Mouse (Mus musculus) MEL (cell line): Measurements from ENCODE around the gene Rbm38. TPM values are rescaled to one million over a fixed set of nuclear protein-coding genes. Genes with fewer than 3 reads are reported as not detected.
A peak's percentile ranks its signal among the peaks of the same experiment; 100 is the strongest.

Experiments
- DNase-seq: peaks from one replicate; pipeline ENCODE4 v3.0.0; 2011; ENCODE audit warnings: low read depth, low spot score
- H3K27ac ChIP-seq: 2 replicates; pipeline ENCODE4 v1.5.1; 2012; ENCODE audit warnings: low read depth, mild to moderate bottlenecking, control low read depth, low read length, moderate library complexity; ENCODE audit not compliant: control insufficient read depth
- H3K27me3 ChIP-seq, 2 experiments: fragments of 150-350 bp in 1 of 2; sonication (generic) in 1 of 2; 2 replicates each; pipeline ENCODE4 v1.6.1; 2012; ENCODE audit warnings: low read length in 2 of 2, mild to moderate bottlenecking in 2 of 2, improper control_type of control experiment in 1 of 2, moderate library complexity in 1 of 2; ENCODE audit not compliant: insufficient read depth in 2 of 2, control insufficient read depth in 1 of 2
- H3K36me3 ChIP-seq, 2 experiments: 2 replicates each; pipeline ENCODE4 v1.6.1; 2012 to 2014; ENCODE audit warnings: low read length in 2 of 2, improper control_type of control experiment in 1 of 2, inconsistent platforms in 1 of 2, mild to moderate bottlenecking in 1 of 2; ENCODE audit not compliant: insufficient read depth in 2 of 2, control insufficient read depth in 1 of 2
- H3K4me1 ChIP-seq, 2 experiments: fragments of 150-350 bp in 1 of 2; sonication (generic) in 1 of 2; 2 replicates each; pipeline ENCODE4 v1.6.1; 2012; ENCODE audit warnings: low read length in 2 of 2, improper control_type of control experiment in 1 of 2, mild to moderate bottlenecking in 1 of 2; ENCODE audit not compliant: insufficient read depth in 2 of 2, control insufficient read depth in 1 of 2
- H3K4me3 ChIP-seq, 2 experiments: fragments of 150-350 bp in 1 of 2; sonication (generic) in 1 of 2; 2 replicates each; pipeline ENCODE4 v1.5.1; 2012; ENCODE audit warnings: low read depth in 2 of 2, low read length in 2 of 2, mild to moderate bottlenecking in 2 of 2, moderate library complexity in 2 of 2, control low read depth in 1 of 2, improper control_type of control experiment in 1 of 2; ENCODE audit not compliant: control insufficient read depth in 1 of 2, insufficient read depth in 1 of 2
- H3K79me2 ChIP-seq: 2 replicates; pipeline ENCODE4 v1.6.1; 2012; ENCODE audit warnings: mild to moderate bottlenecking, low read length, moderate library complexity; ENCODE audit not compliant: control insufficient read depth, poor library complexity, insufficient read depth
- H3K9ac ChIP-seq: 2 replicates; pipeline ENCODE4 v1.6.1; 2012; ENCODE audit warnings: low read depth, mild to moderate bottlenecking, control low read depth, low read length, moderate library complexity; ENCODE audit not compliant: control insufficient read depth, poor library complexity, severe bottlenecking
- H3K9me3 ChIP-seq: fragments of 150-350 bp; sonication (generic); replicated peaks from 2 replicates; pipeline ENCODE4 v1.6.1; 2012; ENCODE audit warnings: mild to moderate bottlenecking, low read length, improper control_type of control experiment, moderate library complexity; ENCODE audit not compliant: insufficient read depth
- CHD2 ChIP-seq: IDR thresholded peaks from 2 replicates; pipeline ENCODE4 v1.6.1; 2011; ENCODE audit warnings: low read length, improper control_type of control experiment
- CTCF ChIP-seq, 3 experiments: IDR thresholded peaks in 2 of 3; conservative IDR thresholded peaks in 1 of 3; 2 replicates each; pipeline ENCODE4 v1.5.1; 2011 to 2012; ENCODE audit warnings: low read length in 3 of 3, low read depth in 2 of 3, mild to moderate bottlenecking in 2 of 3, improper control_type of control experiment in 1 of 3, inconsistent platforms in 1 of 3, mixed read lengths in 1 of 3, moderate library complexity in 1 of 3; ENCODE audit not compliant: control insufficient read depth in 1 of 3, insufficient read depth in 1 of 3, poor library complexity in 1 of 3, severe bottlenecking in 1 of 3
- E2F4 ChIP-seq: IDR thresholded peaks from 2 replicates; pipeline ENCODE4 v1.6.1; 2011; ENCODE audit warnings: low read depth, low read length, improper control_type of control experiment, borderline replicate concordance
- EP300 ChIP-seq, 2 experiments: IDR thresholded peaks; 2 replicates each; pipeline ENCODE4 v1.6.1; 2011; ENCODE audit warnings: improper control_type of control experiment in 2 of 2, low read length in 2 of 2, low read depth in 1 of 2, mild to moderate bottlenecking in 1 of 2
- GABPA ChIP-seq: IDR thresholded peaks from 2 replicates; pipeline ENCODE4 v1.6.1; 2012; ENCODE audit warnings: low read depth, mild to moderate bottlenecking, inconsistent platforms, low read length, improper control_type of control experiment, moderate library complexity
- MAX ChIP-seq: IDR thresholded peaks from 2 replicates; pipeline ENCODE4 v1.6.1; 2011; ENCODE audit warnings: low read length, improper control_type of control experiment
- MEF2A ChIP-seq: IDR thresholded peaks from 2 replicates; pipeline ENCODE4 v1.6.1; 2014; ENCODE audit warnings: low read depth, mild to moderate bottlenecking, inconsistent platforms, low read length, improper control_type of control experiment; ENCODE audit not compliant: poor library complexity, insufficient replicate concordance, severe bottlenecking; ENCODE audit errors: extremely low read depth
- MYC ChIP-seq: IDR thresholded peaks from 2 replicates; pipeline ENCODE4 v1.6.1; 2011; ENCODE audit warnings: low read depth, mild to moderate bottlenecking, low read length, improper control_type of control experiment, moderate library complexity
- NRF1 ChIP-seq: IDR thresholded peaks from 2 replicates; pipeline ENCODE4 v1.6.1; 2014; ENCODE audit warnings: low read depth, mild to moderate bottlenecking, inconsistent platforms, low read length, improper control_type of control experiment, moderate library complexity; ENCODE audit not compliant: poor library complexity, insufficient read depth, severe bottlenecking
- POLR2A ChIP-seq, 2 experiments: IDR thresholded peaks; 2 replicates each; pipeline ENCODE4 v1.6.1; 2011 to 2012; ENCODE audit warnings: low read length in 2 of 2, mild to moderate bottlenecking in 2 of 2, control low read depth in 1 of 2, improper control_type of control experiment in 1 of 2, low read depth in 1 of 2, moderate library complexity in 1 of 2; ENCODE audit not compliant: control insufficient read depth in 1 of 2, insufficient read depth in 1 of 2, poor library complexity in 1 of 2
- RAD21 ChIP-seq: IDR thresholded peaks from 2 replicates; pipeline ENCODE4 v1.6.1; 2011; ENCODE audit warnings: mild to moderate bottlenecking, low read depth, low read length, improper control_type of control experiment
- SIN3A ChIP-seq: IDR thresholded peaks from 2 replicates; pipeline ENCODE4 v1.6.1; 2012; ENCODE audit warnings: low read length, improper control_type of control experiment, inconsistent platforms
- TBP ChIP-seq: IDR thresholded peaks from 2 replicates; pipeline ENCODE4 v1.8.0; 2011; ENCODE audit warnings: low read depth, low read length, improper control_type of control experiment
- UBTF ChIP-seq: IDR thresholded peaks from 2 replicates; pipeline ENCODE4 v1.6.1; 2012; ENCODE audit warnings: low read depth, mild to moderate bottlenecking, inconsistent platforms, low read length, improper control_type of control experiment, moderate library complexity, borderline replicate concordance; ENCODE audit not compliant: insufficient read depth
- USF1 ChIP-seq: IDR thresholded peaks from 2 replicates; pipeline ENCODE4 v1.6.1; 2014; ENCODE audit warnings: low read depth, mild to moderate bottlenecking, inconsistent platforms, low read length, improper control_type of control experiment, moderate library complexity
- polyA plus RNA-seq, 2 experiments: library from polyadenylated mRNA; stranded (reverse) in 1 of 2; unstranded in 1 of 2; fragments of >175 nt in 1 of 2; fragments of >200 nt in 1 of 2; gene quantifications; 2 replicates each; pipeline versions ENCODE4 v1.2.1 to v1.2.4; 2012; ENCODE audit warnings: low replicate concordance in 2 of 2, low read depth in 1 of 2; ENCODE audit not compliant: insufficient read length in 2 of 2, insufficient read depth in 1 of 2, missing spikeins in 1 of 2
- total RNA-seq: library from RNA; depleted of rRNA; stranded (reverse); fragments of 300-350 nt; gene quantifications from 2 replicates; pipeline ENCODE4 v1.2.3, GENCODE M21; 2012

Gene Rbm38
- total and polyA plus RNA-seq, 3 experiments: 39.0 to 207 TPM; not detected in 1

- Histone ChIP-seq H3K4me3 (peak overlapping the region; percentile 82 to 99), H3K36me3 (peaks cover 5 to 43% of the 10 kb centered on the region in 2 experiments; a peak in 3 of 4 replicates), H3K27ac (peak overlapping the region; percentile 24), H3K27me3 (no peaks in the 10 kb centered on the region), H3K9ac (peak overlapping the region; percentile 80), H3K9me3 (no peaks in the 10 kb centered on the region), H3K79me2 (peaks cover 50% of the 10 kb centered on the region), H3K4me1 (peaks cover 13 to 58% of the 10 kb centered on the region in 2 experiments)
- DNase-seq: peak; percentile 70
- TF ChIP-seq GABPA (no peak), MYC (0 out of 2 replicates have a peak, but pooled peaks have one; percentile 28), SIN3A (peak; percentile 72), CHD2 (peak; percentile 73), TBP (peak; percentile 0; the same call in 1 of the 2 replicates), UBTF (0 out of 2 replicates have a peak, but pooled peaks have one; percentile 25), RAD21 (no peak), CTCF (IDR thresholded peaks at IDR 0.05 in 2 of 3, conservative IDR thresholded peaks at IDR 0.05 in 1 of 3; ENCODE audit: control insufficient read depth in 1 of 3, insufficient read depth in 1 of 3, low read depth in 2 of 3, low read length in 3 of 3, poor library complexity in 1 of 3, severe bottlenecking in 1 of 3) (no peak), EP300 (IDR thresholded peaks at IDR 0.05; ENCODE audit: low read depth in 1 of 2, low read length in 2 of 2) (0 out of 4 replicates have a peak, but pooled peaks of 1 of the 2 experiments have one; percentile 12), NRF1 (0 out of 2 replicates have a peak, but pooled peaks have one; percentile 27), E2F4 (0 out of 2 replicates have a peak, but pooled peaks have one; percentile 36), POLR2A (IDR thresholded peaks at IDR 0.05; ENCODE audit: control insufficient read depth in 1 of 2, insufficient read depth in 1 of 2, low read depth in 1 of 2, low read length in 2 of 2, poor library complexity in 1 of 2) (no peak)
These were observed 1.9 kb downstream of the Rbm38 start for GRCm38 (mm10) chr2:173022056-173022681.

DNA sequence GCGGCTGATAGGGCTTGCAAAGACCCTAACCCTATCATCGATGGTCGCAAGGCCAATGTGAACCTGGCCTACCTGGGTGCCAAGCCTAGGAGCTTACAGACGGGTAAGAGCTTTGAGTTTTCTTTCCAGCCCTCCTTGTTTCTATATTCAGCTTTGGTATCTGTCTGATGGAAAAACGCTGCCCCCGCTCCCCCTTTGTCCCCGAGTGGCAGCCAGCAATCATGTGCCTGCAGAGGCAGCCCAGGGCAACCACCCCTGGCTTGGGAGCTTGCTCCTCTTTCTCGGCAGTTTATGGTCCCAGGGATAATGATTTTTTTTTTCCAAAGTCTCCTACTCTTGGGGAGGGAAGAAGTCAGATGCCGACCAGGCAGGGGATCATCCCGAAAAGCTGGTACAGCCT is 2.5 kb downstream of the Rbm38 start:
- H3K9me3 ChIP-seq: no peaks in the 10 kb centered on the region
- no peaks in the 10 kb centered on the region for H3K27me3 ChIP-seq
- no peak for DNase-seq
- H3K4me3 ChIP-seq: peak overlapping the region; percentile 82 to 99
- H3K36me3 ChIP-seq: peaks cover 5 to 40% of the 10 kb centered on the region in 2 experiments; a peak in 3 of 4 replicates
- TF ChIP-seq USF1: peak; percentile 18; the same call in 1 of the 2 replicates
- 0 out of 2 replicates have a peak, but pooled peaks have one; percentile 14 for TF ChIP-seq MAX
- TF ChIP-seq MEF2A: no peak
- H3K27ac ChIP-seq: no peak overlapping the region
- H3K4me1 ChIP-seq: peaks cover 13 to 58% of the 10 kb centered on the region in 2 experiments
- peaks cover 54% of the 10 kb centered on the region for H3K79me2 ChIP-seq
- H3K9ac ChIP-seq: peak overlapping the region; percentile 80
